Mouse (Mus musculus) hindbrain, embryonic 16.5 days (tissue): ENCODE results near the gene Csf3. TPM values are rescaled to one million over a fixed set of nuclear protein-coding genes. Genes with fewer than 3 reads are reported as not detected.
"Not testable (repeated sequence)": the region's sequence is repeated elsewhere in the genome, so short reads cannot be mapped to it uniquely, and the experiment has no call there.

ENCODE experiments used
- ATAC-seq: fragments of 200-750 bp; cut with Nextera tagmentation; 2 replicates; pipeline ENCODE4 v1.8.0; 2017; ENCODE audit warnings: moderate TSS enrichment, moderate library complexity
- H3K27ac ChIP-seq: fragments of 300-500 bp; sonication (generic); 2 replicates; pipeline ENCODE4 v1.5.1; 2014; ENCODE audit warnings: low read depth, mild to moderate bottlenecking, control low read depth, low read length, moderate library complexity
- H3K27me3 ChIP-seq: fragments of 300-500 bp; sonication (generic); replicated peaks from 2 replicates; pipeline ENCODE4 v1.6.1; 2014; ENCODE audit warnings: low read length; ENCODE audit not compliant: control insufficient read depth, insufficient read depth
- H3K36me3 ChIP-seq: fragments of 300-500 bp; sonication (generic); 2 replicates; pipeline ENCODE4 v1.6.1; 2014; ENCODE audit warnings: mild to moderate bottlenecking, low read length, moderate library complexity, mixed read lengths; ENCODE audit not compliant: control insufficient read depth, insufficient read depth
- H3K4me1 ChIP-seq: fragments of 300-500 bp; sonication (generic); 2 replicates; pipeline ENCODE4 v1.6.1; 2014; ENCODE audit warnings: low read depth, low read length; ENCODE audit not compliant: control insufficient read depth, insufficient read depth
- H3K4me2 ChIP-seq: fragments of 300-500 bp; sonication (generic); 2 replicates; pipeline ENCODE4 v1.6.1; 2014; ENCODE audit warnings: mild to moderate bottlenecking, low read length, control low read depth, moderate library complexity
- H3K4me3 ChIP-seq: fragments of 300-500 bp; sonication (generic); 2 replicates; pipeline ENCODE4 v1.5.1; 2014; ENCODE audit warnings: mild to moderate bottlenecking, low read length, control low read depth, moderate library complexity
- H3K9ac ChIP-seq: fragments of 300-500 bp; sonication (generic); 2 replicates; pipeline ENCODE4 v1.6.1; 2014; ENCODE audit warnings: low read depth, mild to moderate bottlenecking, control low read depth, low read length, moderate library complexity
- H3K9me3 ChIP-seq: fragments of 300-500 bp; sonication (generic); 2 replicates; pipeline ENCODE4 v1.6.1; 2014; ENCODE audit warnings: mild to moderate bottlenecking, low read length, moderate library complexity; ENCODE audit not compliant: control insufficient read depth
- WGBS: fragments of 180-500 bp; shearing (Covaris S2); extraction: QIAGEN DNeasy Blood & Tissue Kit; methylation state at CpG from one replicate; pipeline ENCODE4 v1.1.7; 2014; 5-methylcytosine and 5-hydroxymethylcytosine counted together
- polyA plus RNA-seq: library from polyadenylated mRNA; unstranded; fragments of >200 nt; fragmentation: Nextera tagmentation; extraction: Ambion mirVana; gene quantifications from 2 replicates; pipeline ENCODE4 v1.2.1, GENCODE M21; 2015

The Csf3 gene
- polyA plus RNA-seq, 1 experiment from 2014 or later: not detected

- H3K27ac ChIP-seq: no peak overlapping the region
- ATAC-seq: no peak
- H3K9me3 ChIP-seq: 0 out of 2 replicates have a peak, but pooled peaks cover 2% of the 10 kb centered on the region
- H3K4me1 ChIP-seq: peaks cover 7% of the 10 kb centered on the region
- H3K4me3 ChIP-seq: no peak overlapping the region
- no peak overlapping the region for H3K4me2 ChIP-seq
- no peaks in the 10 kb centered on the region for H3K36me3 ChIP-seq
- WGBS: 74% methylated on average over 3 of the region's 3 CpGs
- no peak overlapping the region for H3K9ac ChIP-seq
- no peaks in the 10 kb centered on the region for H3K27me3 ChIP-seq
Measured at GRCm38 (mm10) chr11:98734020-98734419, 33.0 kb downstream of the Csf3 start.

DNA sequence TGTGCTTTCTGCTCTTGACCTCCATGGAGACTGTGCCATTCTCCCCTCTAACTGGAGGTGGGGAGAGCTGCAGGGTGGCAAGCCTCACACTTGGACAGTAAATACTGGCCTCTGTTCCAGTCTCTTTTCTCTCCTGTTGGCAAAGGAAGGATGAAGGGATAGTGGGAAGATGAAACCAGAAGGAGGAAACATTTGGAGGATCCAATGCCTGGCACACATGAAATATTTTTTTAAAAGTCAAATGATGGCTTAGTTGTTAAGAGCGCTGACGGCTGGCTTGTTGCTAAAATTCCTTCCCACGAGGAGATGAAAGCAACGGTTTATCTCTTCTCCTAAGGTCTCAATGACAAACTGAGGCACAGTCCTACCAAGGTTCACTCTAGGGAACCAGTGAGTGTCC is 34.0 kb downstream of the Csf3 start:
- no peak for ATAC-seq
- Histone ChIP-seq H3K4me2 (no peak overlapping the region), H3K4me3 (no peak overlapping the region), H3K27me3 (no peaks in the 10 kb centered on the region), H3K4me1 (peaks cover 16% of the 10 kb centered on the region), H3K9ac (no peak overlapping the region), H3K36me3 (no peaks in the 10 kb centered on the region), H3K9me3 (0 out of 2 replicates have a peak, but pooled peaks cover 2% of the 10 kb centered on the region), H3K27ac (no peak overlapping the region)
- WGBS: 90% methylated on average over 4 of the region's 4 CpGs

- 89% methylated on average over 1 of the region's 1 CpGs for WGBS
Measured at GRCm38 (mm10) chr11:98736176-98736575, 35.1 kb downstream of the Csf3 start.

GRCm38 (mm10) chr11:98737220-98737619 is 36.2 kb downstream of the Csf3 start:
- WGBS: 100% methylated on average over 2 of the region's 2 CpGs
- H3K36me3 ChIP-seq, H3K4me3 ChIP-seq, H3K9me3 ChIP-seq, H3K27me3 ChIP-seq, H3K27ac ChIP-seq, H3K9ac ChIP-seq, H3K4me2 ChIP-seq, ATAC-seq: not testable (repeated sequence)
- peaks cover 18% of the 10 kb centered on the region for H3K4me1 ChIP-seq

More at GRCm38 (mm10) chr11:98736176-98736575, 35.1 kb downstream of the Csf3 start:
- H3K9ac ChIP-seq: no peak overlapping the region
- no peak overlapping the region for H3K4me2 ChIP-seq
- no peak overlapping the region for H3K4me3 ChIP-seq
- H3K27me3 ChIP-seq: no peaks in the 10 kb centered on the region
- H3K4me1 ChIP-seq: peaks cover 18% of the 10 kb centered on the region
- ATAC-seq: no peak
- H3K9me3 ChIP-seq: 0 out of 2 replicates have a peak, but pooled peaks cover 2% of the 10 kb centered on the region
- no peak overlapping the region for H3K27ac ChIP-seq
- no peaks in the 10 kb centered on the region for H3K36me3 ChIP-seq

- Histone ChIP-seq H3K4me3 (no peak overlapping the region), H3K4me2 (peak overlapping the region; percentile 2; the same call in 1 of the 2 replicates), H3K27me3 (no peaks in the 10 kb centered on the region), H3K27ac (peak overlapping the region; percentile 71), H3K36me3 (no peaks in the 10 kb centered on the region), H3K4me1 (peaks cover 18% of the 10 kb centered on the region), H3K9ac (peak overlapping the region; percentile 24; the same call in 1 of the 2 replicates), H3K9me3 (0 out of 2 replicates have a peak, but pooled peaks cover 2% of the 10 kb centered on the region)
- 0 out of 2 replicates have a peak, but pooled peaks have one; percentile 10 for ATAC-seq
- WGBS: 22% methylated on average over 4 of the region's 4 CpGs
Measured at GRCm38 (mm10) chr11:98738428-98738911, 37.4 kb downstream of the Csf3 start.

GRCm38 (mm10) chr11:98738925-98739324 is 37.9 kb downstream of the Csf3 start:
- H3K4me1 ChIP-seq: peaks cover 22% of the 10 kb centered on the region
- ATAC-seq: no peak
- H3K36me3 ChIP-seq: no peaks in the 10 kb centered on the region
- H3K4me2 ChIP-seq: peak overlapping the region; percentile 2; the same call in 1 of the 2 replicates
- 0 out of 2 replicates have a peak, but pooled peaks cover 2% of the 10 kb centered on the region for H3K9me3 ChIP-seq
- H3K9ac ChIP-seq: peak overlapping the region; percentile 24; the same call in 1 of the 2 replicates
- no peaks in the 10 kb centered on the region for H3K27me3 ChIP-seq
- WGBS: 57% methylated on average over 7 of the region's 9 CpGs
- peak overlapping the region; percentile 71 for H3K27ac ChIP-seq
- no peak overlapping the region for H3K4me3 ChIP-seq

DNA sequence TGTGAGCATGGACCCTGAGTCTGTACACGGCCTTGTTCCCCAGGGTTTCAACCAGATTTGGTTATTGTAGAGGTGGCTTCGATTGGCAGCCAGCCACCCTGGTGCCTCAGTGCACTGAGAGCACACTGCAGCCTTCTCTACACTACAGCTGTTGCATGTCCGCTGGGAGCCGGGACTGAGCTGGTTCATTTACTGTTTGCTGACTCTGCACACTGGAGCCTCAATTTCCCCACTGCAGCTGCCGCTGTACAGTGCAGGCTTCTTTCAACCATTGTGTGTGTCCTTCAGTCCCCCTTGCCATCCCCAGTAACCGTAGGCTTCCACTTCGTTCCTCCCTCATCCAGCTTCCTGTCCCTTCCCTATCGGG is 38.9 kb downstream of the Csf3 start:
- H3K4me1 ChIP-seq: peaks cover 33% of the 10 kb centered on the region

GRCm38 (mm10) chr11:98740393-98741050 is 39.5 kb downstream of the Csf3 start, which contains the start of gene Thra:
Thra (plus strand) TSS chr11:98740638.
- Histone ChIP-seq H3K4me1 (peaks cover 38% of the 10 kb centered on the region), H3K4me3 (peak within 1 kb of the TSS; percentile 85)
- ATAC-seq: peak; percentile 51

More for the DNA sequence above, 38.9 kb downstream of the Csf3 start:
- 3% methylated on average over 8 of the region's 8 CpGs for WGBS
- Histone ChIP-seq H3K27me3 (no peaks in the 10 kb centered on the region), H3K36me3 (no peaks in the 10 kb centered on the region), H3K4me3 (peak overlapping the region; percentile 85), H3K9ac (peak overlapping the region; percentile 99), H3K27ac (peak overlapping the region; percentile 100), H3K9me3 (no peaks in the 10 kb centered on the region), H3K4me2 (peak overlapping the region; percentile 91)
- ATAC-seq: peak; percentile 25; the same call in 1 of the 2 replicates

DNA sequence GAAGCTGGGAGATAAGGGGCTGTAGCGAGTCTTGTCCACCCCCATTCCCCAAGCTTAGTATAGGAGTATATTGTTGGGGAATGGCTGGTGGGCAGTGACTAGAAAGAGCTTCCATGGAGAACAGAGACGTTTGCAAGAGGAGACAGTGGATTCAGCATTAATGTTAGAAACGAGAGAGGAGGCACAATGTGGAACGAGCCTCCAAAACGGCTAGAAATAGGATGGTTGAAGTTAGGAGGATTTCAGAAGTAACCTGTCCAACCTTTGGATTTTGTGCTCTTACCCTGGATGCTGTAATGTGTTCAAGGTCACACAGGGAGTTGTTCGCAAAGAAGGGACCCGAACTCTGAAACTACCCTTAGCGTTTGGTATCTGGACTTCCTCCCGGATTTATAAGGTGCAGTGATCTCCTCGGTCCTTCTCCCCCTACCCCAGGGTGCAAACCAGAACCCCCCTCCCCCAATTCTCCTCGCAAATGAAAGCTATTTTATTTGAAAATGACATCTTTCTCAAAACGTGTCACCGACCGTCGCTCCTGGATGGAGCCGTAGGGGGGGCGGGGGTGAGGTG is 40.1 kb downstream of the Csf3 start:
- peaks cover 44% of the 10 kb centered on the region for H3K4me1 ChIP-seq
- ATAC-seq: no peak
- peak overlapping the region; percentile 91 for H3K4me2 ChIP-seq
- no peaks in the 10 kb centered on the region for H3K36me3 ChIP-seq
- no peaks in the 10 kb centered on the region for H3K27me3 ChIP-seq
- peak overlapping the region; percentile 99 for H3K9ac ChIP-seq
- WGBS: under 1% methylated on average over 16 of the region's 17 CpGs
- peak overlapping the region; percentile 85 for H3K4me3 ChIP-seq
- H3K27ac ChIP-seq: peak overlapping the region; percentile 100
- H3K9me3 ChIP-seq: no peaks in the 10 kb centered on the region

More at GRCm38 (mm10) chr11:98740393-98741050, 39.5 kb downstream of the Csf3 start, which contains the start of gene Thra:
- Histone ChIP-seq H3K9ac (peak within 1 kb of the TSS; percentile 99), H3K4me2 (peak within 1 kb of the TSS; percentile 91), H3K27me3 (no peaks in the 10 kb centered on the region), H3K27ac (peak within 1 kb of the TSS; percentile 100), H3K36me3 (no peaks in the 10 kb centered on the region), H3K9me3 (no peaks in the 10 kb centered on the region)
- 0% methylated on average over 22 of the region's 22 CpGs for WGBS
